Mouse (Mus musculus): Measurements from ENCODE around the gene Tapbpl.

DNA sequence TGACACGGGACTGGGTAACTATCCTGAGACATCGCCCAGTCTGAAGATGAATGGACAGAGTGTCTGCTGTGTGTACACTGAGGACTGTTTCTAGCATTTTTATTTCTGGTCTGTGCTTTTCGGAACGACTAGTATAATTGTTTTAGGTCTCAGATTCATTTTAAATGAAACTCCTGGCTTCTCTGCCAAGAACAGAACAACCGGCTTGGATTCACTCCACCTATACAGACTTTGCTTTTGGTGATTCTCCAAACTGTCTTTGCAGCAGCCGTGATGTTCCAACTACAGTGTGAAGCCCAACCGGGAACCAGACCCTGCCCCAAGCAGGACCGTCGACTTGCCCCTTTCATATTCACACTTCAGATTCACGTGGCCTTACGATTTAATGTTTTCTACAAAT is 13.8 kb downstream of the Tapbpl start:
- TF ChIP-seq HCFC1 (IDR thresholded peaks at IDR 0.05; ENCODE audit: borderline replicate concordance, insufficient read depth, low read length): no peak
- no peak for TF ChIP-seq ZNF384 (IDR thresholded peaks at IDR 0.05; ENCODE audit: low read depth, low read length)
- no peak for TF ChIP-seq MAFK (IDR thresholded peaks at IDR 0.05; ENCODE audit: insufficient read depth, low read depth, low read length)
- TF ChIP-seq CHD2 (IDR thresholded peaks at IDR 0.05; ENCODE audit: low read depth, low read length): no peak
